Mouse (Mus musculus) WW6 (cell line): ENCODE data around the gene Agbl1.

Experiments
- DNase-seq: peaks from one replicate; pipeline ENCODE4 v3.0.0-alpha.2; 2013; ENCODE audit warnings: low read depth, low spot score

The Agbl1 gene

GRCm38 (mm10) chr7:76389240-76389639 lies 159.6 kb downstream of the Agbl1 start:
- no peak for DNase-seq

GRCm38 (mm10) chr7:76392296-76392940 lies 162.7 kb downstream of the Agbl1 start:
- DNase-seq, result no peak

- DNase-seq, result no peak
Observed at GRCm38 (mm10) chr7:76392941-76393817, 163.5 kb downstream of the Agbl1 start.

GRCm38 (mm10) chr7:76407930-76408557 lies 178.4 kb downstream of the Agbl1 start:
- no peak for DNase-seq

- DNase-seq, result no peak
Observed at GRCm38 (mm10) chr7:76409020-76409419, 179.3 kb downstream of the Agbl1 start.

- no peak for DNase-seq
Observed at GRCm38 (mm10) chr7:76410403-76411180, 180.9 kb downstream of the Agbl1 start.

GRCm38 (mm10) chr7:76411933-76412587 lies 182.4 kb downstream of the Agbl1 start:
- DNase-seq, result no peak

- DNase-seq, result no peak
Observed at GRCm38 (mm10) chr7:76416084-76416597, 186.5 kb downstream of the Agbl1 start.

GRCm38 (mm10) chr7:76438581-76438980 lies 208.9 kb downstream of the Agbl1 start:
- DNase-seq, result no peak

- DNase-seq, result no peak
Observed at GRCm38 (mm10) chr7:76438988-76439387, 209.3 kb downstream of the Agbl1 start.

GRCm38 (mm10) chr7:76462361-76463001 lies 232.8 kb downstream of the Agbl1 start:
- DNase-seq, result no peak

GRCm38 (mm10) chr7:76466427-76466826 lies 236.7 kb downstream of the Agbl1 start:
- no peak for DNase-seq

- no peak for DNase-seq
Observed at GRCm38 (mm10) chr7:76474233-76474632, 244.5 kb downstream of the Agbl1 start.

GRCm38 (mm10) chr7:76485546-76485945 lies 255.9 kb downstream of the Agbl1 start:
- no peak for DNase-seq

GRCm38 (mm10) chr7:76487519-76487918 lies 257.8 kb downstream of the Agbl1 start:
- no peak for DNase-seq

GRCm38 (mm10) chr7:76524291-76524690 lies 294.6 kb downstream of the Agbl1 start:
- no peak for DNase-seq

- DNase-seq, result no peak
Observed at GRCm38 (mm10) chr7:76546456-76546855, 316.8 kb downstream of the Agbl1 start.

GRCm38 (mm10) chr7:76547313-76547712 lies 317.6 kb downstream of the Agbl1 start:
- no peak for DNase-seq

- DNase-seq, result no peak
Observed at GRCm38 (mm10) chr7:76551860-76552259, 322.2 kb downstream of the Agbl1 start.

GRCm38 (mm10) chr7:76560564-76561258 lies 331.0 kb downstream of the Agbl1 start:
- no peak for DNase-seq
